Mouse (Mus musculus) mouse trophoblast stem cell (cell line): ENCODE data around the gene Mpl.

ENCODE experiments used
- in situ Hi-C, 2 experiments: fragments of 300-500 bp; cut with MseI, MboI; formaldehyde crosslinking; loops; 2 replicates in 1 of 2; 3 replicates in 1 of 2; pipeline ENCODE4 v1.15.1; 2025

Mpl gene

GRCm38 (mm10) chr4:118427768-118428451 lies 29.4 kb downstream of the Mpl start, which contains the start of gene Elovl1:
Gene Elovl1, plus strand, starts transcription at chr4:118428093.
- in situ Hi-C loops, result no loop called here

- in situ Hi-C loops, result no loop called here
Observed at GRCm38 (mm10) chr4:118427415-118427767, 29.9 kb downstream of the Mpl start.

GRCm38 (mm10) chr4:118425374-118425773 lies 31.9 kb downstream of the Mpl start:
- in situ Hi-C loops, result no loop called here

- in situ Hi-C loops, result no loop called here
Observed at GRCm38 (mm10) chr4:118424541-118425160, 32.7 kb downstream of the Mpl start.

- in situ Hi-C loops, result no loop called here
Observed at GRCm38 (mm10) chr4:118421384-118421783, 35.9 kb downstream of the Mpl start.

- in situ Hi-C loops, result no loop called here
Observed at GRCm38 (mm10) chr4:118417112-118417797, 40.1 kb downstream of the Mpl start.

GRCm38 (mm10) chr4:118416329-118416728 lies 41.0 kb downstream of the Mpl start:
- in situ Hi-C loops, result no loop called here

- in situ Hi-C loops, result no loop called here
Observed at GRCm38 (mm10) chr4:118415779-118416178, 41.5 kb downstream of the Mpl start.

GRCm38 (mm10) chr4:118413553-118413952 lies 43.8 kb downstream of the Mpl start:
- in situ Hi-C loops, result no loop called here

- in situ Hi-C loops, result no loop called here
Observed at GRCm38 (mm10) chr4:118410871-118411270, 46.4 kb downstream of the Mpl start.

GRCm38 (mm10) chr4:118409142-118409900 lies 48.0 kb downstream of the Mpl start, which contains the start of the genes Szt2 and Med8:
Gene Szt2, minus strand, starts transcription at chr4:118409273.
Gene Med8, plus strand, starts transcription at chr4:118409337.
- in situ Hi-C loops, result no loop called here

- in situ Hi-C loops, result no loop called here
Observed at GRCm38 (mm10) chr4:118402701-118403100, 54.6 kb downstream of the Mpl start.

GRCm38 (mm10) chr4:118401918-118402317 lies 55.4 kb downstream of the Mpl start:
- in situ Hi-C loops, result no loop called here

GRCm38 (mm10) chr4:118401421-118401820 lies 55.9 kb downstream of the Mpl start:
- in situ Hi-C loops, result no loop called here

- in situ Hi-C loops, result no loop called here
Observed at GRCm38 (mm10) chr4:118398400-118398799, 58.9 kb downstream of the Mpl start.

GRCm38 (mm10) chr4:118396433-118396832 lies 60.9 kb downstream of the Mpl start:
- in situ Hi-C loops, result no loop called here

- in situ Hi-C loops, result no loop called here
Observed at GRCm38 (mm10) chr4:118395289-118395688, 62.0 kb downstream of the Mpl start.

- in situ Hi-C loops, result no loop called here
Observed at GRCm38 (mm10) chr4:118394505-118394904, 62.8 kb downstream of the Mpl start.
